Mouse (Mus musculus) lung, embryonic 16.5 days (tissue): ENCODE measurements at regions not wholly inside any gene's neighbourhood (a gene's known extent, or its start where the extent isn't known, plus 50 kb on each side); places are given as distances from the start of the nearest gene placed in this dataset.

Experiments used
- ATAC-seq: fragments of 200-750 bp; cut with Nextera tagmentation; 2 replicates; pipeline ENCODE4 v1.8.0; 2017; ENCODE audit warnings: low read depth, mild to moderate bottlenecking, moderate library complexity
- H3K27ac ChIP-seq: fragments of 300-500 bp; sonication (generic); 2 replicates; pipeline ENCODE4 v1.5.1; 2014; ENCODE audit warnings: mild to moderate bottlenecking, control low read depth, low read length
- H3K27me3 ChIP-seq: fragments of 300-500 bp; sonication (generic); 2 replicates; pipeline ENCODE4 v1.6.1; 2014; ENCODE audit warnings: low read depth, low read length, mixed read lengths; ENCODE audit not compliant: control insufficient read depth, insufficient read depth
- H3K36me3 ChIP-seq: fragments of 300-500 bp; sonication (generic); 2 replicates; pipeline ENCODE4 v1.6.1; 2014; ENCODE audit warnings: low read length; ENCODE audit not compliant: control insufficient read depth, insufficient read depth
- H3K4me1 ChIP-seq: fragments of 300-500 bp; sonication (generic); replicated peaks from 2 replicates; pipeline ENCODE4 v1.6.1; 2014; ENCODE audit warnings: low read length, mixed read lengths; ENCODE audit not compliant: control insufficient read depth, insufficient read depth
- H3K4me2 ChIP-seq: fragments of 300-500 bp; sonication (generic); 2 replicates; pipeline ENCODE4 v1.6.1; 2014; ENCODE audit warnings: low read depth, low read length, control low read depth
- H3K4me3 ChIP-seq: fragments of 300-500 bp; sonication (generic); 2 replicates; pipeline ENCODE4 v1.5.1; 2014; ENCODE audit warnings: mild to moderate bottlenecking, low read length, control low read depth
- H3K9ac ChIP-seq: fragments of 300-500 bp; sonication (generic); 2 replicates; pipeline ENCODE4 v1.6.1; 2014; ENCODE audit warnings: low read length, control low read depth
- H3K9me3 ChIP-seq: fragments of 300-500 bp; sonication (generic); 2 replicates; pipeline ENCODE4 v1.6.1; 2016; ENCODE audit warnings: low read length; ENCODE audit not compliant: control insufficient read depth
- WGBS: fragments of 180-500 bp; shearing (Covaris S2); extraction: QIAGEN DNeasy Blood & Tissue Kit; methylation state at CpG from one replicate; pipeline ENCODE4 v1.1.7; 2014; 5-methylcytosine and 5-hydroxymethylcytosine counted together

DNA sequence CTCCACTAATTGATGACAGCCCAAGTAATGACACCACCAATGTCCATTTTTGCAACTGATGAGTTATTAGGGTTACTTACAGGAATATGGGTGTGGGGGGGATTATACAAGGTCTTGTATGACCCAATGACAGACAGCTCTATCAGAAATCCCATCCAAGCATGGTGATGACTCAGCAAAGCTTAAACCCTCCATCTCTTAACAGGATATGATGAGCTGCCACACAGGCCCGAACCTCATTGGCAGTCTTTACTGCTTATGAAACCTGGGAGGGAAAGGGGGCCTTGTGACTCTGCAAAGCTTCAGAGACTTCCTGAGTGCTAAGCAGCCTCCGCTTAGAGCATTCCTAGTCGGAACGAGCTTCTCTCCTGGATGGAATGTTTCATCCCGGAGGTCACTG, 176.4 kb downstream of the 1700010I14Rik start:
- Histone ChIP-seq H3K4me3 (no peak overlapping the region), H3K36me3 (no peaks in the 10 kb centered on the region), H3K27ac (no peak overlapping the region), H3K9ac (no peak overlapping the region), H3K27me3 (no peaks in the 10 kb centered on the region), H3K9me3 (no peaks in the 10 kb centered on the region), H3K4me1 (peaks cover 12% of the 10 kb centered on the region), H3K4me2 (no peak overlapping the region)
- ATAC-seq = no peak
- WGBS = 78% methylated on average over 5 of the region's 5 CpGs

DNA sequence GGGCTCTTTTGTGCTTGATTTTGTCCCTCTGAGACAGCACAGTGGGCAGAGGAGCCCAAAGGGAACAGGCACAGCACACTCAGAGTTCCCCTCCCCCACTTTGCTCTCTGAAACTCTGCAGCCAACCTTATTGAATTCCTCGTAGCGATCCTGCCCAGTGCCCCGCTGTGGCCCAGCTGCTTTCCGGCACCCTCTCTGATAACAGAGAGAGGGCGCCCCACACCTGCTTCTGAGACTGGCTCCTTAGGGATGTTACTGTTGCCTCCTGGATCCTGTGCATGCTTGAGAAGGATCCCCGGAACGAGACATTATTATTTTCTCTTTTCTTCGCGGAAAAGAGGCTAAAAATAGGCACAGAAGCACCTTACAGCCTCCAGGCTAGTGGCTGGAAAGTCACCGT, 179.0 kb downstream of the 1700010I14Rik start:
- no peaks in the 10 kb centered on the region for H3K9me3 ChIP-seq
- H3K9ac ChIP-seq = peak overlapping the region; percentile 43; the same call in 1 of the 2 replicates
- H3K27me3 ChIP-seq = no peaks in the 10 kb centered on the region
- H3K36me3 ChIP-seq = no peaks in the 10 kb centered on the region
- under 1% methylated on average over 10 of the region's 10 CpGs for WGBS
- H3K4me3 ChIP-seq = peak overlapping the region; percentile 44
- H3K27ac ChIP-seq = no peak overlapping the region
- H3K4me2 ChIP-seq = peak overlapping the region; percentile 64
- peaks cover 12% of the 10 kb centered on the region for H3K4me1 ChIP-seq
- ATAC-seq = peak; percentile 56; the same call in 1 of the 2 replicates

DNA sequence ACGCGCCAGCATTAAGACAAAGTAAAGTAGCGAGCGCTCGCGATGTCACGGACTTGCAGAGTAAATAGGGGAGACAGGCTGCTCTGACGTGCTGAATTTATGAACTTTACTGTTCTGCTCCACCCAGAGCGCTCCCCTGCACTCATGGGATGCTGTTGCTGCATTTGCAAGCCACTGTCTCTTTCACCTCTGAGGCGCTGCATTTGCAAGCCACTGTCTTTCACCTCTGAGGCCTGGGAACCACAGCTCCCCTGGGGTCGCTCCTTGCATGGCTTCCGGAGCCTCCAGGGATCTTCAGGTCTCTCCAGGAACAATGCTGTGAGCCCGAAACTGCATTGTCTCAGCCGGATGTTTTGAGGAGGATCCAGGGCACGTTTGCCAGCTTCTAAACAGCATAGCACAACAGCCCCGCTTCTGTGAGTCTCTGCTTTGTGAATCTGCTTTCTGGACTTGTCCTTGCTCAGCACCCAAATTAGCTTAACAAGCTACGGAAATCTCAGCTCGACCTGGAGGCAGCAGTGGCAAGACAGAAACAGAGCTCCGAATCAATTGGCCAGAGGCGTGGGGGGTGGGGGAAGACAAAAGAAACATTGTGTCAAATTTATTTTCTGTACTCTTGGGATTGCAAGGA, 179.6 kb downstream of the 1700010I14Rik start:
- H3K27me3 ChIP-seq = no peaks in the 10 kb centered on the region
- peaks cover 12% of the 10 kb centered on the region for H3K4me1 ChIP-seq
- H3K4me2 ChIP-seq = peak overlapping the region; percentile 64
- H3K27ac ChIP-seq = no peak overlapping the region
- ATAC-seq = no peak
- H3K9me3 ChIP-seq = no peaks in the 10 kb centered on the region
- no peaks in the 10 kb centered on the region for H3K36me3 ChIP-seq
- H3K4me3 ChIP-seq = peak overlapping the region; percentile 44
- H3K9ac ChIP-seq = peak overlapping the region; percentile 43
- WGBS = under 1% methylated on average over 20 of the region's 20 CpGs

DNA sequence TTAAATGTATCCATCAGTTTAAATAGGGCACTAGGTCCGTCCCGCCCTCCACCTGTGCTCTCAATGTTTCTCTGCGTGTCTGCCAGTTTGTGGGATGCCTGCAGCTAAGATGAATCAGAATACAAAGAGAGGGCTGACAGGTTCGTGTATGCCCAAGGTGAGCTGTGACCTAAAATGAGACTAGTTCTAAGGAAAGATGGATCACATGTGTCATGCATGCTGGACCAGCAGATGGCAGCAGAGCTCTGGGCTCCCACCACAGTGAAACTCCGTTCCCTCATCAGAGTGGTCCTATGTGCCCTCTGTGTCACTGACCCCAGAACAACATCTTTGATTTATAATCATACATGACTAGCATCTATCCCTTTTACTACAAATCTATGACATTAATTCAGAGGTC, 180.3 kb downstream of the 1700010I14Rik start:
- Histone ChIP-seq H3K4me1 (peaks cover 12% of the 10 kb centered on the region), H3K9ac (no peak overlapping the region), H3K4me3 (peak overlapping the region; percentile 44), H3K4me2 (peak overlapping the region; percentile 64), H3K36me3 (no peaks in the 10 kb centered on the region), H3K9me3 (no peaks in the 10 kb centered on the region), H3K27ac (no peak overlapping the region), H3K27me3 (no peaks in the 10 kb centered on the region)
- WGBS = under 1% methylated on average over 5 of the region's 5 CpGs
- ATAC-seq = peak; percentile 49; the same call in 1 of the 2 replicates

DNA sequence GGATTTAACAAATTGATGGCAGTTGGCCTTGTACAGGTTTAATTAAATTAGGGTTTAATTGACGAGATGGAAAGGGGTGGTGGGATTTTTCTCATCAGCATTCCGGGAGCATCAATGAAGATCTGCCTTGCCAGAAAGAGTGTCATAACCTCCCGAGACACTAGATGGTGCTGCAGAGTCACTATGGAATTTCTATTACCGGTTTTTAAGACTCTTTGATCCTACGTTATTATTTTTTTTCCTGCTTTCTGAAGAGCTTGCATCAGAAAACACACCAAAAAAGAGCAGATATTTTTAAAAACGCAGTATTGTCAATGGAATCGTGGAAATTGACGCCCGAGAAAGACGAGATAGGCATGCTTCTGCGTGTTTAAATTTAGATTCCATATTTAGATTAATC, 181.2 kb downstream of the 1700010I14Rik start:
- H3K27ac ChIP-seq = no peak overlapping the region
- H3K9ac ChIP-seq = no peak overlapping the region
- ATAC-seq = no peak
- H3K4me2 ChIP-seq = peak overlapping the region; percentile 45
- no peaks in the 10 kb centered on the region for H3K36me3 ChIP-seq
- no peaks in the 10 kb centered on the region for H3K9me3 ChIP-seq
- no peaks in the 10 kb centered on the region for H3K27me3 ChIP-seq
- H3K4me3 ChIP-seq = no peak overlapping the region
- WGBS = 9% methylated on average over 11 of the region's 11 CpGs
- peaks cover 12% of the 10 kb centered on the region for H3K4me1 ChIP-seq

DNA sequence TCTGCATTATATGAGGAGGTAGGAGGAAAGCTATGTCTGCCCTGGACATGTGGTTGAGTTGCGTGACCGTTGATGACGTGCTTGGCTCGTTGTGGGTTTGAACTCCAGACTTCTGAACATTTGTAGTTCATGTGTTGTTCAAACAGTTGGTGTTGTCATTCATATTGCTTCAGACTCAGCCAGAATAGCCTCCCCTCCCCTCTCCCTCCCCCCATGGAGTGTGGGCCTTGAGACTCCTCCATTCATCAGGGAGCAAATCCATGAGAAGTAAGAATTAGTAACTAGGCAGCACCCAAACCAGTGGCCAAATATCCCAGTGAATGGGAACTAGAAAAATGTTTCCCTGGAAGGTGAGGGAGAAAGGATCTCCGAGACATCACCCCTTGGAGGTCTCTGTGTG, 209.0 kb downstream of the 1700010I14Rik start:
- Histone ChIP-seq H3K9ac (no peak overlapping the region), H3K27me3 (no peaks in the 10 kb centered on the region), H3K4me3 (no peak overlapping the region), H3K36me3 (no peaks in the 10 kb centered on the region), H3K4me1 (no peaks in the 10 kb centered on the region), H3K4me2 (no peak overlapping the region), H3K27ac (no peak overlapping the region), H3K9me3 (no peaks in the 10 kb centered on the region)
- no peak for ATAC-seq
- 72% methylated on average over 5 of the region's 5 CpGs for WGBS

DNA sequence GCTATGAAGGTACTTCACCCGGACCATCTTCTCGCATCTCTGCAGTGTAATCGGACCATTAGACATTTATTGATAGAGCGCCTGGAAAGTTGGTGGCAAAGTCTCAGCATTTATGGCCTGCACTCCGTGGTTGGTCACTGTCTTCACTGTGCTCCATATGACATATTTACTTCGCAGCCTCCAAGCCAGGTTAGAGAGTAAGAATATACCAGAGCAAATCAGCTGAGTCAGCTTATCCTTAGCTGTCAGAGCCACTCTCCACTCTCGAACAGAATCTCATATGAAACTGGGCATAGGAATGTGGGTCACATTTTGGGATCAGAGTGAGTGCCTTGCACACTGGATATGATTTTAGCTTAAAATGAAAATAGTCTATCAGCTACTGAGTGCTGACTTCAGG, 212.3 kb downstream of the 1700010I14Rik start:
- ATAC-seq = no peak
- no peaks in the 10 kb centered on the region for H3K27me3 ChIP-seq
- no peaks in the 10 kb centered on the region for H3K4me1 ChIP-seq
- no peaks in the 10 kb centered on the region for H3K9me3 ChIP-seq
- 83% methylated on average over 7 of the region's 7 CpGs for WGBS
- no peak overlapping the region for H3K27ac ChIP-seq
- no peak overlapping the region for H3K9ac ChIP-seq
- H3K4me3 ChIP-seq = no peak overlapping the region
- no peaks in the 10 kb centered on the region for H3K36me3 ChIP-seq
- no peak overlapping the region for H3K4me2 ChIP-seq

DNA sequence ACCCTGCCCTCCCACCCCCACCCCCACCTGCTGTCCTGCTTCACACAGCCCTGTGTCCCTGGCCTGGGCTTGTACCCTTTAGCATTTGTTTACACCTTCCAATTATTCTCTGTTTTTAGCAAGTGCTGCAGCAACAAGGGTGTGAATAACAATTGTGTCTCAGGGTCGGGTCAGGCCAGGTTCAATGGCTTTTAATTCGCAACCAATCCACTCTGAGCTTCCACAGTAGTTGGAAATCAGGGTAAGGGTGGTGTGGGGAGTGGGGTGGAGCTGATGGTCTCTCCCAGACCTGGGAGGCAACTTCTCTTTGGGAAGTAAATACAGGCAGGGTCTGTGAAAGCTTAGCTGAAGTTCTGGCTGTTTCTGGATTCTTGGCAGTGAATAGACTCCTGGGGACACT, 214.4 kb downstream of the 1700010I14Rik start:
- H3K27me3 ChIP-seq = no peaks in the 10 kb centered on the region
- H3K9me3 ChIP-seq = no peaks in the 10 kb centered on the region
- ATAC-seq = no peak
- no peaks in the 10 kb centered on the region for H3K4me1 ChIP-seq
- no peak overlapping the region for H3K27ac ChIP-seq
- 20% methylated on average over 2 of the region's 2 CpGs for WGBS
- no peak overlapping the region for H3K4me2 ChIP-seq
- H3K9ac ChIP-seq = no peak overlapping the region
- no peaks in the 10 kb centered on the region for H3K36me3 ChIP-seq
- H3K4me3 ChIP-seq = no peak overlapping the region

DNA sequence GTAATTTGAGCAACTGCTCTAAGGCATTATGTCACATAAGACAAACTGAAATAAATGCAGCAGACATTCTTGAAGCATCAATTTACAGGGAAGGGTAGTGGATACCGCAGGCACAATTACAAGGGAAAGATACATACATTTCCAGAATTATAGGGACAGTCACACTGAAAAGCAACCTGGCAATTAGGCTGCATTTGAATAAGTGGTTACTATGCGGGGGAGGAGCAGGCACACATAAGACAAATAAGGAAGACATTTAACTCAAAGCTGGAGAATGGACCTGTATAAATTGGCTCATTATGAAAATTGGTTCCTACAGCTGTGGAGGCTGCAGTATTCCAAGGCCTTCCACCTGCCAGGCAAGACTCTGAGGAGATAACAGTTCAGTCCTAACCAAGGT, 211.2 kb upstream of the Gm17728 start:
- no peaks in the 10 kb centered on the region for H3K4me1 ChIP-seq
- 85% methylated on average over 2 of the region's 2 CpGs for WGBS
- H3K36me3 ChIP-seq = no peaks in the 10 kb centered on the region
- H3K4me2 ChIP-seq = no peak overlapping the region
- H3K4me3 ChIP-seq = no peak overlapping the region
- H3K27me3 ChIP-seq = no peaks in the 10 kb centered on the region
- H3K27ac ChIP-seq = no peak overlapping the region
- ATAC-seq = no peak
- no peak overlapping the region for H3K9ac ChIP-seq
- H3K9me3 ChIP-seq = no peaks in the 10 kb centered on the region

DNA sequence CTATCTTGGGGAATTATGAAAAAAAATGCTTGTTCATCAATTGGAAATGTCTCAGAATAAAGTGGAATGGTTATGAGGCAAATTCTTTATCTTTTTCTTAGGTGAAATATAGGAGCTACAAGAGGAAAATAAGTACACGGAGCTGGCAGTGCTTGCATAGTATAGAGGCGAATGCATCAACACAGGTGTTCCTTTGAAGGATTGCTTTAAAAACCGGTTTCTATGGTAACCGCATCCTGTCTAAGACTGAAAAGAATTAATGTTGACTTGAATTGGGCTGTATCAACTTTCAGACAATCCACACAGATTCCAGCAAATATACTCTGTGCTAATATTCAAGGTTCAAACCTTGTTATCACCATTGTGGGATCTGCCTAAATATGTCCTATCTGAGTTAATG, 198.8 kb upstream of the Gm17728 start:
- Histone ChIP-seq H3K27ac (no peak overlapping the region), H3K4me1 (no peaks in the 10 kb centered on the region), H3K27me3 (no peaks in the 10 kb centered on the region), H3K4me3 (no peak overlapping the region), H3K9me3 (no peaks in the 10 kb centered on the region), H3K9ac (no peak overlapping the region), H3K4me2 (no peak overlapping the region), H3K36me3 (no peaks in the 10 kb centered on the region)
- no peak for ATAC-seq
- 80% methylated on average over 4 of the region's 4 CpGs for WGBS
